Mouse (Mus musculus) right cerebral cortex, adult 18-20 months (tissue): ENCODE data around the gene Art4.
A peak's percentile ranks its signal among the peaks of the same experiment; 100 is the strongest.

Experiments used
- DNase-seq: peaks from one replicate; pipeline ENCODE4 v3.0.0; 2022; ENCODE audit warnings: mixed read lengths

The Art4 gene

DNA sequence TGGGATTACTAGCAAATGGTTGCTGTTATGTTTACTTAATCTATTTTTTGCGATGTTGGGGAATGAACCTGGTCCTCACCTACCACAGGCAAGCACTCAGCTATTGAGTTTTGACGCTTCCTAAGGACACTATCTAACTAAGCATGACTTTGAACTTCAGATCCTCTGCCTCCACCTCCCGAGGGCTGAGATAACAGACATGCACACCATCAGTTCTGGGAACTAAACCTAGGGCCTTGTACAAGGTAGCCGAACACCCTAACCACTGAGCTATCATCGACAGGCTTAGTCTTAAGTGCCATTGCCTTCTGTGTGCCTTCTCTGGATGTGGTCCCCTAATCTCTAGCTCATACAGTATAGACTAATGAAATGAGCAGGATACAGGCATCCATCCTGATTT lies 7.8 kb upstream of the Art4 start:
- DNase-seq: no peak

DNA sequence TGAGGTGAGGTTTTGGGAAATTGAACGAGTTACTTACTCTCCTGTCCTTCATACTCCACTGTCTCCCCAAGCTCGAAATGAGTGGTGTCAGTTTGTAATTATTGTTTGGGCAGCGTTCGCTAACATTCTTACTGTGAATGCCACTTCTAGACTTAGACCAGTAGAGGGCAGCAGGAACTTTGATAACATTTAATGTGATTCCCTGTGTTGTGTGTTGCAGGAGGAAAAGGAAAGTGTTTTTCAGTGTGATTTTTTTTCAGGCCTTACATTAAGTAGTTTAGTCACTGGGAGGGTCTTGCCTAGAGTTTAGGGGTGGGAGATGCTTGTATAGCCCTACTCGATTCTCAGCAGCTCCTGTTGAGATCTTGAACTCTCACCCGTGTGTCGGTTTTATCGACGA lies 3.5 kb upstream of the Art4 start:
- DNase-seq: peak; percentile 25

DNA sequence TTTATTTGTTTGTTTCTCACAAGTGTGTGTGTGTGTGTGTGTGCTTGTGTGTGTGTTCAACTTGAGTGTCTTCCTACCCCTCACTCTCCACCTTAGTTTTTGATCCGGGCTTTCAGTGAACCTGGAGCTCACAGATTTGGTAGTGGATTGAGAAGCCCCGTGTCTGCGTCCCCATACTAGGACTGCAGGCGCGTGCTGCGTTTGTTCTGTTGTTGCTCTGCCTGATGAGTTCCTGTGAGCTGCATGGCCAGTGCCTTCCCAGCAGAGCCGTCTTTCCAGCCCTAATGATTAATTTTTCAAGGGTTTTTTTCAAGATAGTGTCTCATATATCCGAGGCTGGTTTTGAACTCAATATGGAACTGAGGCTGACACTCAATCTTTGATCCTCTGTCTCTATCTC lies 887 bp upstream of the Art4 start:
- no peak for DNase-seq

DNA sequence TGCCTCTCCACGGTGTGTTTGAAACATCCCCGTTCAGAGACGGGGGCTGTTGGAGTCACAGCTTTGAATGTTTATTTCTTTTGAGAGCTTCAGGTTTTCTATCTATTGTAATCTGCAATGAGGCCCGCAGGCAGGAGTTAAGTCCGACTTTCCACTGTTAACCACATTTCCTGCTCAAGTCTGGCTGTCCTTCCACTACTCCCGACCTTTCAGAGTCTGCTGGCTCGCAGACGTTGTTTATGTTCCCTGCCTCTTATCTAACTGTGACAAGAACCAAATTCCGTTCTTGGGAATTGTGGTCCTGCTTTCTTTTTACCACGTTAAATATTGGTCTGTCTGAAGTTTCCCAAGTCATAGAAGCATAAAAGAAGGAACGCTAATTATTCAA lies 334 bp upstream of the Art4 start:
- DNase-seq: no peak

DNA sequence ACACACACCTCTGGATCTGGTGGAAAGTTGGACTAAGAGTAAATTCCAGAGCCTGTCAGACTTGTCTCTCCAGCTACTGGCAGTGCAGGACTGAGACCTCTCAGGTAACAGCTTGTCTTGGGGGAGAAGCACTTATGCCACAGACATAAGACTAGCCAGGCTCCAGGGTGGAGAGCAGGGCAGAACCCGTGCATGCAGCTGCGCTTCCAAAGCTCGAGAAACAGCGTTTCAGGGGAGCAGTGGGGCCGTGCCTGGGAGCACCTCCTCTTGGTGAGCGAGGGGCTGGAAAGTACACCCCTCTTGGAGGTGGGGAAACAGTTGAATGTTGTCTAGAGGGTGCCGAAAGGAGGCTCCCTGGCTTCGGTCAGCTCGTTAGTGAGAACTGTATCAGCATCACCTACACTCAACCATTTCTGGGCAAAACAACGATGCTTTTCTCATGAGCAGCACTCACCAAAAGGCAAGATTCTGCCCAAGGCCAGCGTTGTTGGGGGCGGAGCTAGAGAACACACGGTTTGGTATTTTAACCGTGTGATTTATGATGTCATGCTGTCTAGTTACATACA lies 1.4 kb downstream of the Art4 start:
- DNase-seq: no peak

DNA sequence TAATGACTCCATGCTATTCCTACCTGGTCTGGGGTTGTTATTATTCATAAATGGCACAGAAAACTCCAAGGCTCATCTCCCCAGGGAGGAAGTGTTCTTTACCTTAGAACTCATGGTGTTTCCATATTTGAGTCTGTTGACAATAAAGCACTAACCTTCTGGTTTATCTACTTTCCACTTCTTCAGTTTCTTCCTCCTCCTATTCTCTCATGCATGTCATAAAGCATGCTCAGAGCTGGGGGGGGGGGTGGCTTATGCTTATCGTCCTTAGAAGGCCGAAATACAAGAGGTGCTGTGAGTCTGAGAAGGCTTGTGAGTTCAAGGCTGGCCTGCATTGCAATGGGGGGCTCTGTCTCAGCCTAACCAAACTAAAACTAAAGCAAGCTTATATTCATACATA lies 2.4 kb downstream of the Art4 start:
- no peak for DNase-seq

DNA sequence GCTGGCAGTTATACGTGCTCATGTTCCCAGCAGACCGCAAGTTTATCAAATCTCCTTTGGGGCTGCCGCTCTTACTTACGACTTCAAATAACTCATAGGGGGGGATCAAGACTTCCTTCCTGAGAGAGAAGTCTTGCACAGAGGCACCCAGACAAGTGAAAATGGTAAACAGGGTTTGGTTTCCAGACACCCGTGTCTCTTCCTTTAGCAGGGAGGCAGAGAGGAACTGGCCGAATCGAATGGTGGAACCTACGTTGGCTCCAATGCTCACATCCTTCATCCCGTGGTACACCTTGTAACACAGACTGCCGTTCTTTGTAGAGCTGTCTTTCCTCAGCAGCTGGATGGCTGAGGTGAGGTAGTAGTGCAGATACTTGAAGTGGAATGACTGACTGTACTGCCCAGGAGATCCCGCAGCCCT lies 3.2 kb downstream of the Art4 start:
- DNase-seq: no peak

DNA sequence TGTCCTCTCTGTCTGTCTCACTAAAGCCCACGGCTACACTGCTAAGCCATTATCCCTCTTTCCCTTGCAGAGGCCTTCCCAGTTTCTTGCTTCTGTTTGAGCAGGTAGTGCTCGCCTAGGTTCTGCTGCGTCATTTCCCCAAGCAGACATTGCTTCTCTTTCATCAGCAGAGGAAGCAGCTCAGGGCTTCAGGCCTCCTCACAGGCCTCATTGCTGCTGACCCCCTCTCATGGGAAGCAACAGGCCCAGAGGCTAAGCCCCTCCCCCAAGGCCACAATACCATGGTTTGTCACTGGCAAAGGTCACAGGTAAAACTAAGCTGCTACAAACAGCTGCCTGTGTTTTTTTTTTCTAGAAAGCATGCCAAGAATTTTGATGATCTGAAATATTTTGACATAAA lies 4.8 kb downstream of the Art4 start:
- no peak for DNase-seq

DNA sequence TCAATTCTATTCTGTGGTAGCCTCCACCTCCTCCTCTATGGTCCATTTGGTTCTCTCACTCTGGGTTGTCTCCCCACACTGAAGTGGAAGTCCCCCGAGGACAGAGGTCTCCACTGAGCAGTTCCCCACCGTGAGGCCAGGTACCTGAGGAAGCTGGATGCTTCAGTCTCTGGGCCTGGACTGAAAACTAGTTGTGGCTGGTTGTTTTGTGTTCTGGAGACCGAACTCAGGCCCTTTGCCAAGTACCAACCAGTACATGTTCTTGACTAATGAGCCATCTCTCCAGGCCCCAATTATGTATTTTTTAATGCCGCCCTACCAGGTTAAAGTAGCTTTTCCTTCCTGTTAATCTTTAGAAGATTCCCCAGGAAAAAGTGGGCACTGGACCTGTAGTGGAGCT lies 5.2 kb downstream of the Art4 start:
- DNase-seq: no peak

DNA sequence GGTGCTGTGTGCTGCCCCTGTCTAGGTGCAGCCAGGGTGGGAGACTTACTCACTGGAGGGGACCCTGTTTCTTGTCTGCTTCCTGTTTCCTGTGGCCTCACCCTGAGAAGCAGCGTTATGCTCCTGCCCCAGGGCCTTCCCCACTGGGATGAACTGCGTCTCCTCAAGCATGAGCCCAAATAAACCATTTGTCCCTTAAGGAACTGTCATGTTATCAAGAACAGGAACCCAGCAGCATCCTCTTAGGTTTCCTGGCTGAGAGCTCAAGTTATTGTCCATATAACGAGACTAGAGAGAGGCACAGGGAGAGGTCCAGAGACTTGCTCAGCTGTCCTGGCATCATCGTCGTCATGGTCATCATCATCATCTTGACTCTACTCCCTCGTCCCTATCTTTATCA lies 7.3 kb downstream of the Art4 start:
- DNase-seq: no peak

DNA sequence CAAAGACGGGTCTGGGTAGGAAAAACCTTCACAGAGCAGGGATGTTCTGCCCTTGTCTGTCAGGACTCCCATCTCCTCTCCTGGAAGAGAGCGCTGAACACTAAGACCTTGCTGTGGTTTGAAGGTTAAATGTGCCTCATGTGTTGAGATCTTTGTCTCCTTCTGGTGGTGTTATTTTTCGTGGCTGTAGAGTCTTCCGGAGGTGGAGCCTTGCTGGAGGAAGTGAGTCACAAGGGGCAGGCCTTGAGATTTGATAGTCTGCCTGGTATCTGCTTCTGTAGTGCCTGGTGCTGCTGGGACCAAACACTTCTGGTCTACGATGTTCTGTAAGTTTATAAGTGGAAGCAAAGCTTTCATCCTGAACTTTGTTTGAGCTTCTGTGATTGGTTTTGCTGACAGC lies 8.6 kb downstream of the Art4 start:
- no peak for DNase-seq

DNA sequence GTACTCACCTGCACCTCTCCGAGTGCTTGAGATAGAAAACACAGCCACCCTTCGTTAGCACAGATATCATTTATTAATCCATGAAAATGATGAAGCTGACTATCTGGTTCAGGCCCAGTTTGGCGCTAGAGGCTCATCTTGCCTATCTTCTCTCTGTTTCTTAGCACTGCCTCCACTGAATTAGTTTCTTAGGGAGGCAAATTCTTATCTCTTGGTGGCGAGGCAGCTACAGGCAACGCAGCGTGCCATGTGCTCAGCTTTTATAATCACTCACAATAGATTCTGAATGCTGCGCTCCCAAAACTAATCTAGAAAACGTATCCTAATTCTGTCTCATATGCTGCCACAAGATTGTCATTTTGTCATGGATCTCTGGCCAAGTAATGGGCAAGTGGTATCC lies 9.1 kb downstream of the Art4 start:
- no peak for DNase-seq

DNA sequence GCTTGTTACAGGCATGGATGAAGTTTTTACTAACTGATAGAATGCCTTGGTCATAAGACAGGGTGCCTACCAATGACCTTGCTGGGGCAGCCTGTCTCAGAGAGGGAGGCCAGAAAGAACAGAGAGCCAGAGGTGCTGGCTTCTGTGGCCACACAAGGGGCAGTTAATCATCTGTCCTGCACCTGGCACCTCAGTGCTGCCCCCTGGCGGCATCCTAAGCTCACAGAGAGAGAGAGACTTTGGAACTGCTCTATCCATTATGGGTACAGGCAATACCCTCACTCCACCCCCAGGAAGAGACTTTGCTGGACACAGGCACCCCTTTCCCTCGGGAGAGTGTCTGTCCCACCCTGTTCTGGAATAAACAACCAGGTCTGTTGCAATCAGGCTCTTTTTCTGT lies 9.7 kb downstream of the Art4 start:
- DNase-seq: peak; percentile 55

DNA sequence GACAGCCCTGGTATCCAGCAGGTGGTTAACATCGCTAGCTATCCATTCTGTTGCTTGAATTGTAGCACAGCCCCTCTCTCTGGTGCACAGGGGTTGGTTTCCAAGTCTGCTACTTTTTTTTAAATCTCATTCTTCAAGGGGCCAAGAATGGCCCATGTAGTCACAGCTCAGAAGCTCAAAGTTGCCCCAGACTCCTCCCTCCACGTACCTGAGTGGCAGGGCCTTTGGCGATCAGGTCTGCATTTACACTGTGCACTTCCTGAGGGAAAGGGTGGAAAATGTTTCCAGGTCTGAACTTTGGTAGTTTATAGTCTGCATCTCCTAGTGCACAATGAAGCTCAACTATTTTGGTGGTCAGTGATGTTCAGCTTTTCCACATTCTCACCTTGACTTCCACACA lies 10.3 kb downstream of the Art4 start:
- no peak for DNase-seq

DNA sequence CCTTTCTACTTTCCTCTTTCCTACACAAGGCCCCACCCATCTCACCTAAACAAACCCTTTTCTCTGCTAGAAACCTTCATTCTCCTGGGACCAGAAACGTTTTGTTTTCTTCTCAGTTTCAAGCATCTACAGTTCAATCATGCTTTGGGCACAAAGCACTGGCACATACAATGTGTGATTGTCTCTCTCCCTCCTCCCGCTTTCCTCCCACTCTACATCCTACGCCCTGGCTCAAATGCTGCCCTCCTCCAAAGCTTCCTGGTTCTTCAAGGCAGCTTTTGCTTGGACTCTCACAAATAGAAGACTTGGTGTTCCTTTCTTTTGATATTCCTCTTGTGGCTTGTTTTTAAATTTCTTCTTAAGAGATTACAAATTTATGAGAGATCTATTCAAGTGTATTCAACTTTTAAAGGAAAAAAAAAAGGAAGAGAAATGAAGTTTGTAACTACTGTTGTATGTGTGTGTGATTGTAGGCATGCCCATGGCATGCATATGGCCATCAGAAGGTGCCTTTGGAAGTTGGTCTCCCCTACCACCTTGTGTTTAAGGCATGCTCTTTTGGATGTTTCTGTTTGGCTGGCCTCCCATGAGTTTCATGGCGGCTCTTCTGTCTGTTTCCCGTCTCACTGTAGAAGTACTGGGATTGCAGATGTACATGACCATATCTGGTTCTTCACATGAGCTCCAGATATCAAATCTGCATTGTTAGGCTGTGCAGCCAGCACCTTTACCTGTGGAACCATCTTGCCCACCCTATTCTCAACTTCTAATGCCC lies 11.6 kb downstream of the Art4 start:
- DNase-seq: peak; percentile 23

DNA sequence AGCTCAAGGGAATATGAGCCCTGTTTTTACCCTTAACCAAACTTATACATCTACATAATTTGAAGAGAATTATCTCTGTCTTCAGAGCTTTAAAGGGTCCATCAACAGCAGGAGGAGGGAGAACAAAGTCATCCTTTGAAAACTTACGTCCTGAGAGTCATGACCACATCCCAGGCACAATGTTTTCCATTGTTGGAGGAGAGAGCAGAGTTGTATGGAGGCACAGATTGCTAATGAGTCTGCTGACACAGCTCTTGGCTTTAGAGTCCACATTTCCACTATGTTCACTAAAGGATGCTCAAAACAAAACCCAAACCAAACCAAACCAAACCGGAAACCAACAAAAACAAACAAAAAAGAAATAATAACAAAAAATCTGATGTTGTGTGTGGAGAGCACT lies 12.6 kb downstream of the Art4 start:
- DNase-seq: no peak

DNA sequence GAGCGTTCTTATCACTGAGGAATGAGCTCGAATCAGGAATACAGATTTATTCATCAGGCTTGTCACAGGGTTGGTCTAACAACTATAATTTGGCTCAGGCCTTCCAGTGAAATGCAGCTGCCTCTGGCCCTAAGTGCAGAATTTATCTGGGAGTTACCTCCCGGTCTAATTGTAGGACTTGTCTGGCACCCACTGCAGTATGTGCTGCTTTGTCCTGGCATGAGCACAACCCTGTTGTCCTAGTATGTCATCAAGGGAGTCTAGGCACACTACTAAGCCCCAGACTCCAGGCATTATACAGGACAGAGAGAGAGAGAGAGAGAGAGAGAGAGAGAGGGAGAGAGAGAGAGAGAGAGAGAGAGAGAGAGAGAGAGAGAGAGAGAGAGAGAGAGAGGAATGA lies 20.2 kb downstream of the Art4 start:
- DNase-seq: no peak

DNA sequence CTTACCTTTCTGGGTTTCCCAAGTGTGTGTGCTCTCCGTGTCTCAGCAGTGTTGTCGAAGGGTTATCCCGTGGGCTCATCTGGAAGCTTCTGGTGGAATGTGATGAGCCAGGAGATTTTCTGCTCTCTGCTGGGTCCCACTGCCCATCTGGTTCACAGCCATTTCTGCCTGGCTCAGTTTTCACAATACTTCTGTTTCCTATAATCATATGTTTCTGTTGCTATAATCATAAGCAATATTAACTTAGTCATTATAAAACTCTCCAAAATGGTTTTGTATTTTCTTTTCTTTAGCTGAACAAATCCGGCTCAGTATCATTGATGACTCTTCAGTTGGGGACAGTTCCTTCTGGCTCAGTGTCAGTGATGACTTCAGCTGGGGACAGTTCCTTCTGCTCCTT lies 22.2 kb downstream of the Art4 start, which contains the start of gene Smco3:
Gene Smco3, minus strand, starts transcription at position 101 of the 400 bp plus-strand sequence.
- no peak for DNase-seq

DNA sequence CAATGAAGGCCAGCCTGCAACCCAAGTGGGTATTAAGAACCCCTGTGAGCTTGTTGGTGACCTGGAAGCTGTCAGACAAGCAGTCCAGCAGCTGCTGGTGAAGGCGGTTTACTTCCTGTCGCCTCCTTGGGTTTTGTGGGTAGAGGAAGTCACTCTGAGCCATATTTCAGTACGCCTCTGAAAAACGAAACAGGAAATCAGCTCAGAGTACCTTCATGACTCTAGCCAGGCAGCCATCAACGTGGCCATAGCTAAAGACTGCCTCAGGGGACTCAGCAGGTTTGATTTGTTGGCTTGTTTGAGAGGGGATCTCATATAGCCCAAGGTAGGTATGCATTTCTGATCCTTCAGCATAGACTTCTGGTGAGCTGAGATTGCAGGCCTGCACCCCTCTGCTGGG lies 25.8 kb downstream of the Art4 start:
- no peak for DNase-seq

DNA sequence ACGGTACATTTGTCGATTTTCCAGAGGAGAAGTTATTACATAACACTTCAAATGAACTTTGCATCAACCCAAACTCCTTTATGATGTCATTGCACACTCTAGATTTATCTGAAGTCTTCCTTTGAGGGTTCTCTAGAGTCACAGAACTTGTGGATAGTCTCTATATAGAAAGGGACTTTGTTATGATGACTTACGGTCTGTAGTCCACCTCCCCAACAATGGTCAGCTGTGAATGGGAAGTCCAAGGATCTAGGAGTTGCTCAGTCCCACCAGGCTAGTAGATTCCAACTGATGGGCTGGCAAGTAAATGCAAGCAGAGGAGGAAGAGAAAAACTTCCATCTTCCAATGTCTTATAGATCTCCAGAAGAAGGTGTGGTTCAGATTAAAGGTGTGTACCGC lies 28.9 kb downstream of the Art4 start:
- DNase-seq: no peak

DNA sequence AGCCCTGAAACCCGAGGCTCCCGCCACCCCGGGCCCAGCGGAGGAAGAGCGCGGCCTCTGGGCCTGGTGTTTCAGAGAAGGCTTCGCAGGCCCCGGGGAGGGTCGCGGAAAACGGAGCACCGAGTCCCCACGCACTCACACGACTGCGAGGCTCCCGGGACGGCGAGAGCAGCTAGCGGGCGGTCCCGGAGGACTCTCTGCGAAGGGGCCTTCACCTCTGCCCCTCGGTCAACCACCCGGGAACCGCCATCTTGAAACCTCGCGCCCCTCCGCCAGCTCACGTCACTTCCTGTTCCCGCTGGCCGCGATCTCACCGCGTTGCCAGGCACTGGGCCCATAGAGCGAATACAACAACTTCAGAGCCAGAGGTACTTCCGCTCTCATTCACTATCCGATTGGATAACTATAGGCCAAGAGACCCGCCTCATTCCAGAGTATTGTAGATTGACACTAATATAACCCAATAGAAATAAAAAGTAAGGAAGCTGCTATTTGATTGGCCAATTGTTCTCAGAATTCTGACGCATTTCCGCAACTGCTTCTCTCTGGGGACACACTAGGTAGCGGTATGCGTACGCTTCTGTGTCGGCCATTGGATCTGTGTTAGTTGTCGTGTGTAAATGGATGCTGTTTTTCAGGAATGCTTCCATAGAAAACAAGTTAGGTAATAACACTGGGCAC lies 29.5 kb downstream of the Art4 start, which contains the start of gene Wbp11:
Gene Wbp11, minus strand, starts transcription at position 353 of the 681 bp plus-strand sequence.
- peak; percentile 97 for DNase-seq

DNA sequence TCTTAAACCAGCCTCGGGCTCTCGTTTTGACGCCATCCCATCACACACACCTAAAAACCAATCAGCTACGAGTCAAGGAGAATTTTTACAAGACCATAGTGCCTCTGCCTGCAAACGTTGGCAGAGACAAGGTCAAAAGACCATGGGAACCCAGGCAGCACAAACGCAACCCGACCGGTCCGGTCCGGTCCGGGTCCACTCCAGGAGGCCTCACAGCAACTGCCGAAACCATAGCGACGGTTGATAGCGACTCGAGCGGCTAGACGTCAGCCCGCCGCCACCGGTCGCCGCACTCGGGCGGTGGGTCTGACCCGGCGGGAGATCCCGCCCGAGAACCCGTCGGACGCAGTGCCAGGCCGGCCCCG lies 30.0 kb downstream of the Art4 start, which contains the start of gene BC049715:
Gene BC049715, plus strand, starts transcription at position 111 of the 365 bp plus-strand sequence.
- DNase-seq: no peak

DNA sequence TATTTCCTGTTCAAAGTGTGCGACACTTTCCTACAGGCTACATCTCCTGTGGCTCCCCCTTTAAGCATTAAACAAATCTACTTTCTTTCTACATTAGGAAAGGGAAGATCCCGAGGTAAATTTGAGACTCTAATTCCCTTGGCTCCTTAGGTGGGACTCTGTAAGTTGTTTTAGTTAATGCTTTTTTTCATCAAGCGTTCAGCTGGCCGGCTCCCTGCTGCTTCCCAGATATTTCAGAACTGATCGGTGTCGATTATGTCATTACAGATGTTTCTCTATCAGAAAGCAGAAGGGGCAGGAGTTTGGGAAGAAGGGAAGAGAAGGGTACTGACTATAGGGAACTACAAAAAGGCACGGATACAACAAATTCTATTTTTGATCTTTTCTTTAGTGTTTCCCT lies 30.4 kb downstream of the Art4 start:
- DNase-seq: no peak

DNA sequence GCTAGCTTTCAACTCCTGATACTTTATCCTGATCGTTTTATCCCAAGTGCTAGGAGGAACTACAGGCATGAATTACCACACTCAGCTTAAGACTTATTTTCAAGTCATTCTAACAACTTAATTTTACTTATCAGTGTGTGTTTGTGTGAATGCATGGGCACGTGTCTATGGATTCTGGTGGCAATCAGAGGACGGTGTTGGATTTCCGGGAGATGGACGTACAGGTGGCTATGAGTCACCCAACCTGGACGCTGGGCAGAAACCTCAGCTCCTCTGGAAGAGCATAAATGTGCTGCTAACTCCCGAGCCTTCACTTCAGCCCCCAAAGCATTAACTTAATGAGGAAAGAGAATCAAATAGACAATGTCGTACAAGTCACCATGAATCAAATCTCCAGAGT lies 32.5 kb downstream of the Art4 start:
- no peak for DNase-seq
